Mouse (Mus musculus) bone marrow, adult 2 months (tissue): ENCODE measurements around the gene Fam114a1.

Experiments used
- CTCF ChIP-seq: fragments of 200-500 bp; IDR thresholded peaks from 2 replicates; pipeline ENCODE4 v1.5.1; 2011; ENCODE audit warnings: low read length, control low read depth; ENCODE audit not compliant: control insufficient read depth, insufficient read depth
- POLR2A ChIP-seq: fragments of 200-500 bp; IDR thresholded peaks from 2 replicates; pipeline ENCODE4 v1.6.1; 2011; ENCODE audit warnings: low read depth, mild to moderate bottlenecking, control low read depth, low read length, borderline replicate concordance; ENCODE audit not compliant: control insufficient read depth

- TF ChIP-seq CTCF (no peak), POLR2A (no peak)
These were observed 34.2 kb downstream of the Fam114a1 start for GRCm38 (mm10) chr5:65003946-65004535.
